Mouse (Mus musculus) cerebellum, adult 9-10 months (tissue): Measurements from ENCODE around the gene Cdc42se1.
A peak's percentile ranks its signal among the peaks of the same experiment; 100 is the strongest.

ENCODE experiments used
- DNase-seq: peaks from one replicate; pipeline ENCODE4 v3.0.0; 2022

Gene Cdc42se1

DNA sequence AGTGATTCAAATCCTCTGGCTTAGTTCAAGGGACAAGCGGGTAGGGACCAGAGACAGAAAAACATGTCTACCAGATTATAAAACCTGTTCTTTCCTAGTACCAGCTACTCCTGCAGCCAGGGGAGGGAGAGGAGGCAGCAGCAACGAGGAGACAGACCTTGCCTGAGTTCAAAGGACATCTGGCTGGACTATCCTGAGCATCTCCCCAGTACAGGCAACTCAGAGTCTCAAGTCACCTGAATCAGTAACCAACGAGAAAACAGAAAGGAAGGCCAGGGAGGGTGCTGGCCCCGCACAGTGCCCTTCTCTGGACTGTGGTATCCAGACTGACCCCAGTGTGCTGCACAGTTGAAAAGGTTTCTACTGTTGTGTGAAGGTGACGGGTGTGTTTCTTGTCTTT lies 28.4 kb downstream of the Cdc42se1 start:
- no peak for DNase-seq

DNA sequence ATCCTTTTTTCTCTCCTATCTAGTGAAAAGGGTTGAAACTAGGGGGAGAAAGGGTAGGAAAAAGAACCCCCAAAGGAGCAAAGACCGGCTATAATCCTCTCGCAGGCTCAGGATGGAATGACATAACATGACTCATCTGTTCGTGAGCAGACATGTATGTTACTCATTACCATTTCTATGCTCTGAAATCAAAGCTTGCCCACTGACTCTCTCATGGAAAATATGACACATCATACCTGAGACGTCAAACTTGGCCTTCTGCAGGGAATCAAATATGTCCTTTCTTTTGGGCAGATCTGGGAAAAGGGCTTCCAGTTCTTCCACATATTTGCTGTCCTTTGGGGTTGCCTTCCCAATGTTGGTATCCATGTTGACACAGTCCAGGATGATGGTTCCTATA lies 33.4 kb downstream of the Cdc42se1 start:
- no peak for DNase-seq

DNA sequence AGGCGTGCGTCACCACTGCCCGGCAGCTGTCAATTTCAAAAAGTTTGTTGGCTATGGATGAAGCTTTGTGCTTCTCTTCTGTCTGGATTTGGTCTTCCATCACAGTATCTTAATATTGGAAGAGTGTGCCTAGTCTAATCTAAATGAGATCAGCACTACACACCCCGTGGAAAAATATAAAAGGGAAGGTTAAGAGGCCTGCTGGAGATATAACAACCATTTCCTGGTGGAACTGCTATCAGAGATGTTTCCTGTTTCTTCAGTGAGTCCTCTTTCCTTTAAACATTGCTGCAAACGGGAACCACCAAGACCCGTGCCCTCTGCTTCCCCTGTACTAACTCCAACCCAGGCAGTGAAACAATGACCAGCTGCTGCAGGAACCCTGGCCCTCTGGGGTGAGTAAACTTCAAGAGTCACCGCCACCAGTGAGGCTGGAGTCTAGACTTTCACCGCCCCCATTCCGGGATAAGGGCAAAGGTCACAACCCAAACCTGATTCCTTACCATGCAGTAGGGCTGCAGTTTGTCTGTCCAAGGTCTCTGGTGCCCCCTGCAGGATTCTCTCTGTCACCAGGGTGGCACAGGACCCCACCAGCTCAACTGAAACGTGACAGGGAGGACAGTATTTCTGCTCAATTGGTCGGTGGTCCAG lies 34.7 kb downstream of the Cdc42se1 start:
- DNase-seq: peak; percentile 68

DNA sequence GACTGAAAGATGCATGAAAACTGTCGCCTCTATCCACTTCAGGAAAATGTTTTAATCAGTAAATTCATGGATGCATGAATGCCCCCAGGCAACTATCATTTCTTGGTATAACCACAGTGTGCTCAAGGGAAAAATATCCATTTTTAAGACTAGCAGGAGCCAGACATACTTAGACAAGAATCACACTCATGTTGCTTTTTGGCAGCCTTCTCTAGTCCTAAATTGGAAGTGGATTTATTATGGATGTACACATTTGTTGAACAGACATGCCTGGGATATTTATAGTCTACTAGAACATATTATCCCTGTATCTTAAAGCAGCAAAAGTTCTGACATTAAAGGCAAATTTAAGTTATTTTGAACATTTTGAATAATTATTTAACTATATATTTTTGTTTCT lies 36.2 kb downstream of the Cdc42se1 start:
- no peak for DNase-seq

DNA sequence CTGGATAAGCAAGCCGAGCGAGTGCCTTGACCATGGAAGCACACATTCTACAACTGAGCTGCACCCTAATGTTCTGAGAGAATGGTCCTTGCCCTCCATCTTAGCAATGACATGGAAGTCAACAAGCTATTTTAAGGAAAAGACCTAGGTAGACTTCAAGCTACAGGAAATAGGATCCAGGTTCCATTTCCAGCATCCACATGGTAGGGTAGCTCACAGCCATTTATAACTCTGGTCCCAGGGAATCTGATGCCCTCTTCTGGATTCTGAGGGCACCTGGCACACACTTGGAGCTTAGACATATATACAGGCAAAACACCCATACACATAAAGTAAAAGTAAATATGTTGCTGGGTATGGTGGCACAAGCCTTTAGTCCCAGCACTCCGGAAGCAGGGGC lies 37.5 kb downstream of the Cdc42se1 start:
- DNase-seq: no peak

DNA sequence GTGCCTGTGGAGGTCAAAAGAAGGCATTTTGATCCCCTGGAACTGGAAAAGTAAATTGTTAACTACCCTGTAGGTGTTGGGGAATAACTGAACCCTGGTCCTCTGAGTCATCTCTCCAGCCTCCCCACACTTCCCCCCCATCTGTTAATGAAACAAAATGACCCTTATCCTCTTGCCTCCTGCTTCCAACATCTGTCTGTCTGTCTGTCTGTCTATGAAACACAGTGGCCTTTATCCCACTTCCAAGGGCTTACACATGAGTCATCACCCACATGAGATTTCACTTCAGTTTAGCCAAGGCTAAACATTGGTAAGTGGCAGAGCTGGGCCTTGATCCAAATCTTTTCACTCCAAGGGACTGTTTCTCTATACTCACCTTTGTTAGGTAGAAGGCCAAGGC lies 39.3 kb downstream of the Cdc42se1 start:
- DNase-seq: no peak

DNA sequence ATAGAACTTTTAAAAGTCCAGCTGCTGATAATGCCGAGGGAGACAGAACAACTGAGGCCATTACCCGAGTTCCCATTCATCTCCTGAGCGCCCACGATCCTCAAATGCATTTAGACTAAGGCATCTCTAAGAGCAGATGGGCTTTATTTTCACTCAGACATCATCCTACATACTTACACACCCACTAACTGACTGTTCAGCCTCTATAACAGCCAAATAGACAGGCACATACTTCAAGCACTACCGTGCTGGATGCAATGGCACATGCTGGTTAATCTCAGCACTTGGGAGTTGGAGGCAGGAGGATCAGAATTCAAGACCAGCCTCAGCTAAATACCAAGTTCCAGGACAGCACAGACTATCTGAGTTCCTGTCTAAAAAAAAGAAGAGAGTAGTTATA lies 41.3 kb downstream of the Cdc42se1 start:
- no peak for DNase-seq

DNA sequence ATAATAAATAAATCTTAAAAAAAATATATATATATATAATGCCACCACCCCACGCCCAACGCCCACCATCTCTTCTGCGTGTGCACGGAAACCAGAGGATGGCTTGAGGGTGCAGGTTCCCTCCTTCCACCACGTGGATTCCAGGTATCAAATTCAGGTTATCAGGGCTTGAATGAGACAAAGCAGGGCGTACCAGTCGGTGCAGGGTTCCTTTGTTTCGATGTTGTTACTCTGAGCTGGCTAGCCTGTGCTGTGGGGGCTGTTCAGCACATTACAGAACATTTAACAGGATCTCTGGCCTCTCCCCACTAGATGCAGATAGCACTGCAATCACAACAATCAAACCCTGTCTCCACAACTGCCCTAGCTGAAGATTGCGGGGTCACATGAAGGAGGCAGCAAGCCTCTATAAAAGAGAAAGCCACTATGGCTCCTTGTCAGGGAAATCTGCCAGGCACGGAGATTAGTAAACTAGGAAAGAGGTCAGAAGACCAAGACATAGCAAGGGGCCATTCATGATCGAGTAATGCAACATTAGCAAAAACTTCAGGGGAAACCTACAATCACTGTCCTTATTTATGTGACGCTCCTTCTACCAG lies 42.3 kb downstream of the Cdc42se1 start:
- DNase-seq: no peak

DNA sequence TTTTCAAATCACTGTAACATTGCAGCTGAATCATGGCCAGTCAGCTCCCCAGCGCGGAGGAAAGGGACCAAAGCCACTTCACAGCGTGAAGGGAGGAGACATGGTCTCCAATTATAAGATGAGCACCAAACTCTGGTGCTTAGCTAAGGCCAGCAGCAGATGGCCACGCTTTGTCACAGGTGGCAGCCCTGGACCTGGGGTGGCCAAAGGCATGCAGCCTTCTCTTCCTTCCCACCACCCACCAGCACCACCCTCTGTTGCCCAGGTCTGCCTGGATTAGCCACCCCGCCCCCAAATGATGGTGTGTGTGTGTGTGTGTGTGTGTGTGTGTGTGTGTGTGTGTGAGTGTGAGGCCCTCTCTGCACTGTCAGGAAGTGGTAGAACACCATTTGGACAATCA lies 44.9 kb downstream of the Cdc42se1 start:
- DNase-seq: peak; percentile 96

DNA sequence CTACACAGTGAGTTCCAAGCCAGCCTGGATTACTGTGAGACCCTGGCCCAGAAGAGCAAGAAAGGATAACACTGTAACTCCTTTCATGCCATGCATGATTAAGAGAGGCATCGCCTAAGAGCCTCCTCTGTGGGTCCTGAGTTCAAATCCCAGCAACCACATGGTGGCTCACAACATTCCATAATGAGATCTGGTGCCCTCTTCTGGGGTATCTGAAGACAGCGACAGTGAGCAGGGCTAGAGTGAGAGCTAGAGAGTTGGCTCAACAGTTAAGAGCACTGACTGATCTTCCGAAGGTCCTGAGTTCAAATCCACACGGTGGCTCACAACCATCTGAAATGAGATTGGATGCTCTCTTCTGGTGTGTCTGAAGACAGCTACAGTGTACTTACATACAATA lies 45.9 kb downstream of the Cdc42se1 start:
- no peak for DNase-seq

DNA sequence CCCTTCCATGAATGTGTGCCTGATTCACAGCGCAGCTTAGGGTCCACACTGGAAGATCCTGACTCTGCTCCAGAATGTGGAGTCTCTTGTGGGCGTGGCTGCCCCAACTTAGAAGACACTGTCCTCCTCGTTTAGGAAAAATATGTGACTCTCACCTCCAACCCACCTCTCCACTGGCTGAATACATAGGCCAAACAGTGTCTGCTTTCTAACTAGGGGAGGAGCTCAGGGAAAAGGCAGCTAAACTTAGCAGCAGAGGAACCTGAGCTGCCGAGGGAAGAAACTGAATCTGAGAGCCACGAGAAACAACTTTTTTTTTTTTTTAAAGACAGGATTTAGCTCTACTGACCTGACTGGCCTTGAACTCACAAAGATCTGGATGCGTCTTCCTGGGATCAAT lies 46.6 kb downstream of the Cdc42se1 start:
- DNase-seq: no peak

DNA sequence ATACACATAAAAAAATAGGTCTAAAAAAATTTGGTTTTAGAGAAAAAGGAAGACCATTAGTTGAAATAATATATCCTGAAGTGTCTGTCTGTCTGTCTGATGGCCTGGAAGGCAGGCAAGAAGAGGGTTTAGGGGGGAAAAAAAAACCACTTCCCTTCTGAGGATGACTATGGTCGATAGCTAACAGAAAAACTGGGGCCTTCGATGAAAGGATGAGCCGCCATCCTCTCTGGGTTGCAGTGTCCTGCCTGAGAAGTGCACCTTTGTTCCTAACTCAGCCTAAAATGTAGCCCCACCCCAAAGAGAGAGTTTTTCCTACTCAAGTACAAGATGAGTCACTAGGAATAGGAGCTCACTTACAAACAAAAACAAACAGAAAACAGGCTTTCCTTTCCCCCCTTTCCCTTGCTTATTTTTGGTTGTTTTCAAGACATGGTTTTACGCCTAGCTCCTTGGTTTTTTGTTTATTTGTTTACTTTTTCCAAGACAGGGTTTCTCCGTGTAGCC lies 47.9 kb downstream of the Cdc42se1 start:
- DNase-seq: no peak

DNA sequence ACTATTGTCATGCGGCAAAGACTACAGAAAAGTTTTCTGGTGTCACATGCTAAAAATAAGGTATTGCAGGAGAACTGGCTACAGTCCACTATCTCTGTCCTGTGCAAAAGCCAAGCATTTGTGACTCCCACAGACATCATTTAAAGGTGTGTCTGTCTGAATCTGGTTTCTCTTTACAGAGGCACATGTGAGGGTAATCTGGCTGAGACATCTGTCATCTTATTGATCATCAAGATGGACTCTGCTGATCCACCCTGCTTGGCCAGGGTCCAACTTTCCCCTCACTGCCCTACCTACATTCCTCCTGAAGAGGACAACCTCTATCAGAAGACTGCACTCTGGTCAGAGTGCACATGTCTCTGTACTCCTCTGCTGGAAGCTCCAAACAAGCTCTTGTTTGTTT lies 48.6 kb downstream of the Cdc42se1 start:
- peak; percentile 63 for DNase-seq

DNA sequence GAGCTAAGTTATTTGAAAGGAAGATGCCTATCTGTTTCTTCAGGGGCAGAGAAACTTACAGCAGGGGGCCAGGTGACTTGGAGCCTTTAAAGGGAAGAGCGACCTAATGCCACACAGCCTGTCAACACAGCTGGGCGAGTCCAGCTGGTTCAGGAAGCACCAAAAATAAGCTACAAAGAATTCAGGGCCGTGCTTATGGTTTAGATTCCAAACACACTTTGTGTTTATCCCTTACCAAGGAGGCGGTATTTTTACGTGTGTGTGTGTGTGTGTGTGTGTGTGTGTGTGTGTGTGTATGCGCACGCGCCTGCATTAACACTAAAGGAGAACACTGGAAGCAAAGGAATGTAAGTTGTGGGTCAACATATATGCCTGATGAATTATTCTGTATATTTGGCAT lies 52.2 kb downstream of the Cdc42se1 start:
- peak; percentile 76 for DNase-seq

DNA sequence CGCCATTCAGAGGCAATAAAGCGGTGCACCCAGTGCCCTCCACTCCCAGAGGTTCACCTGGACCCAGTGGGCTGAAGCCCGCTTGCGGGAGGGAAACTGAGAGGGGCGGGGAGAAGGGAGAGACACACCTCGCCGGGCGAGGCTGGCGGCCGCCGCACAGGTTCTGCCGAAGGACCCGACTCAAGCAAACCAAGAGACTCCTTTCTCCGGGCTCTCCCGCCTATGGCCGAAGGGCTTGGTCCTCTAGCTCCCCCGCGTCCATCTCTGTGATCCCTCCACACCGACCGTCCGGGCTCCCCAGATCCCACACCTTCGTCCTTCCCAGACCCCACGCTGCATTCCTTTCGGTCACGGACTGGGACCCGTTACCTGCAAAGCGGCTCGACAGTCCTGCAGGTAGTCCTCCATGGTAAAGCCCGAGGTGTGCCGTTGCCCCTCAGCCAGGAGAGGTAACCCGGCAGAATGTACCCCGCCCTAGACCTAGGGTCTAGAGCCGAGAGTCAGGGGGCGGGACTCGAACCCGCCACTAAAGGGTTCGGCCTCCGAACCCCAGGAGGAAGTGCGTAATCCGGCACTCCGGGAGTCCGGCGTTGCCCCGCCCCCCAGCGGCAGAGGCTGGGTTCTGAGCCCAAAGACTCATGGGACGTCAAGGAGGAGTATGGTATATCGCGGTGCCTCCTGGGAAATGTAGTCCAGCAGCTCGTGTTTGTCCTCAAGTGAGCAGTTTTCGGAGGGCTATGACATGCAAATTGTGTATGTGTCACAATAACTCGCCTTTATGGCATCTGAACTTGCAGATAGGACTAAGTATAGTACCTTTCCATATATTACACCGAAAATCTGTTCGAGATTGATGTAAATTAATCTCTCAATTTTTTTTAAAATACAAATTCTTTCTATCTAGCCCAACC lies 52.9 kb downstream of the Cdc42se1 start, which contains the start of the genes Mindy1 and Prune1:
Gene Mindy1 (plus strand): TSS at position 130 of the 911 bp plus-strand sequence.
Gene Prune1 (minus strand): TSS at position 861 of the 911 bp plus-strand sequence.
- peak; percentile 99 for DNase-seq

DNA sequence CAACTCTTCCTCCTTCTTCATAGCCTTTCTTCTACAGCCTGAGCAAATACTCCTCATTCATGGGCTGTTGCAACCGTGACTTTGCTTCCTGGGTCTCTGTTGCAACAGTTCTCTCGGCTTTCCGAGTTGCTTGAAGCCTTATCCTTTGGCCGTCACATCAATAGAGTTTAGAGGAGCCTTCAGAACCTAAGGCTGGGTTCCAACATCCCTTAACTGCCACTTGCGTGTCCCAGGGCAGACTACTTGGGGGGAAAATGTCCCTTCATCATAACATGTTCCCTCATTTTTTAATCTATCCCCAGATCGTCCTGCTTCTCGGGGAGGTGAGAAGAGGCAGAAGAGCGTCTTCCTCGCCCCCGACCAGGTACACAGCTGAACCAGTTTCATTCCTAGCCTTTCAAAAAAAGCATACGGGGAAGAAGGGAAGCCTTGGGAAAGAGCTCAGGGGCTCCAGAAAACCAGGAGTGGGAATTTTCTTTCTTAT lies 53.9 kb downstream of the Cdc42se1 start:
- peak; percentile 73 for DNase-seq

DNA sequence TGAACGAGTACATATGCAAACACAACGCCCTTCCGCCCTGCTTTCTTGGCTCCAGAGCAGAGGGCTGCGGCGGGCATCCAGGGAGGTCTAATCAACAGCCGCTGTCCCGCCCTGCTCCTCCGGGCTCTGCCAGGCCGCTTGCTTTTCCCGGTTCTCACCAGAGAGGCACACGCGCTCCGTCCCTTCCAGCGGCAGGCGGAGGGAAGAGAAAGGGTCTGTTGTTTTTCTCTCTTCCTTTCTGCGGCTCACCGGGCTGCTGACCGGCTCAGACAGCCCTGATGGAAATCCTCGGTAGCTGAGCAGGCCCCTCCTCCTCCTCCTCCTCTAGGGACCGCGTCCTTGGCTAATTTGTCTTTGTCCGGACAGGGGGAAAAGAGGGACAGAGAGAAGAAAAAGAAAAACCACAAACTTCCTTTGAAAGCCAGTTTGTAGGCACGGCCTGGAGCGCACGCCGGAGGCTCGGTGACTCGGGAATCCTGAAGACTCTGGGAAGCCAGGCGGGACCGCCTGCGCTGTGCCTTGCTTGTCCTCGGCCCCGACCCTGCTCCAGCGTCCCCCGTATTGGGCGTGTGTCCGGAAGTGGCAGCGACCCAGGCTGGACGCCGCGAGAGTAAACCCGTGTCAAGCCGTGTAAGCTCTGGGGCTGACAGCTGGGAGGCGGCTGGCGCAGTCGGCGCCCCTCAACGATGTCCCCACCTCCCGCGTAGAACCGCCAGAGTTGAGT lies 54.5 kb downstream of the Cdc42se1 start:
- peak; percentile 87 for DNase-seq

DNA sequence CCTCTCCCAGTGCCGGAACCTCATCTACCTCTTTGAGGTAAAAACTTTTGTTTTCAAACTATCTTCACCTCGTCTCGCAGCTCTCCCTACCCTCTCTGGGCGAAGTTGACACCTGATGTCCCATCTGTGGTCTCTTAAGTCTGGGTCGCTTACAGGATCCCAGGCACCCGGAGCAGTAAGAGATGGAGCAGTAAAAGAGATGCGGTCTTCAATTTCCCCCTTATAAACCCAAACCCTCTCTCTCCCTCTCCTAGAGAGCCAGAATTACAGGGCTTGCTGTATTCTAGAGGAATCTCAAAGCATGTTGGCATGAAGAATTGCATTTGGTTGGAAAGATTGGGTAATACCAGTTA lies 55.0 kb downstream of the Cdc42se1 start:
- DNase-seq: no peak

DNA sequence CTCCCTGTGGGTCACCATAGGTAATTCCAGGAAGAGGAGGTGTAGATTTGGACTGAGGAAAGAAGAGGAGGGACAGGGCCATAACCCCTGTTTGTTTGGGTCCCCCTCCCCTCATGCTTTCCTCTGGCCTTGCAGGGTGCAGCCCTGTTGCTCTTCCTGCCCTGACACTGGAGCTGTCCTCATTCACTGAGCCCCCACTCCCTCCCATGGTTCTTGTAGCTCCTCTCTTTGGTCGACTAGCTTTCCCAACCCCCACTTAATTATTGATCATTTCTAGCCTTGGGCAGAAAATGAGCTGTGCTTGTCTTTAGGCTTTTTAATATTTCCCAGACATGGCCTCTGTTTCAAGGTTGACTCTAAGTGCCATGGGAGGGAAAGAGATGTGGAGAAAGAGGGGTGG lies 55.5 kb downstream of the Cdc42se1 start:
- DNase-seq: peak; percentile 62

DNA sequence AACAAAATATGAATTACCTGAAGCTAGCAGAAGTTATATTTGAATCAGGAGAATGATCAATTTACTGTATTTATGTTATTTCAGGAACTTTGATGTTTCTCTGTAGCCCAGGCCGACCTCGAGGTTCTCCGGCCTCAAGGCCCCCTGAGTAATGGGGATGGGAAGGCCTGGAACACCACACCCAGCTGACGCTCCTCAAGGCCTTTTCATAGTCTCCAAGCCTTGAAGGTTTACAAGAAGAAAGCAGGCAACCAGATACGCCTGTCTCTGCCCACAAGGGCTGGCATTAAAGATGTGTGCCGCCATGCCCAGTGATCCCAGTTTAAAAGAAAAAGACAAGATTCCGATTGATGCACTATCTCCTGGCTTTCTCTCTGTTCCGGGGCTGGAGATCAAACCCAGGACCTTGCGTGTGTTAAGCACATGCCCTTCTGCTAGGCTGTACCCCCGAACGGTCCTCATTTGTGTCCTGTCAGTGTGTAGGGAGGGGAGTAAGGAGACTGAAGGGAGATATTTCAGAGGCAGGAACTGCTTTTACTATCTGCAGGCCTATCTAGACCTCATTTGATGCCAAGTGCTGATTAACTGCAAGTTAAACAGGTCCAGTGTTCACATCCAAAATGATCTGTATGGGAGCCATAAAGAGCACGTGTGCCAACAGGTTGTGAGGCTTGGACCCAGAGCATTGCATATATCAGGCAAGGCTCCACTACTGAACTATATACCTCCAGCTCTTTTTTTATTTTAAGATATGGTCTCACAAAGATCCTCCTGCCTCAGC lies 56.2 kb downstream of the Cdc42se1 start:
- peak; percentile 54 for DNase-seq

DNA sequence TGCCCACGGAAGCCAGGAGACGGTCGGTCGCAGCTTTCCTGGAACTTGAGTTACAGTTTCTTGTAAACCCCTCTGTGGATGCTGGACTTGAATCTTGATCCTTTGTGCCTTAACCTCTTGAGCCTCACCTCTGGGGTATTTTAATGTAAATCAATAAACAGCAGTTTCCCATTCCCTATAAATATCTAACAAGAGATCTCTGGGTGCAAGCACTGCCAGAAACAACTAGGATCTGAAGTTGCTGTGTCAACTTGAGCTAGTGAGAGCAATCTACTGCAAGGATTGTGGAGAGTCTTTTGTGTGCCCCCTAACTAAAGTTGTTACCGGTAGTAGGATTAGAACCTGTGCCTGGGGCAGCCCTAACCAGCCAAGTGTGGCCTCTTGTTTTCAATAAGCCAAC lies 56.9 kb downstream of the Cdc42se1 start:
- DNase-seq: no peak
